Mouse (Mus musculus): ENCODE measurements at regions not wholly inside any gene's neighbourhood (a gene's known extent, or its start where the extent isn't known, plus 50 kb on each side); places are given as distances from the start of the nearest gene placed in this dataset.

- ATAC-seq, result 0 out of 2 replicates have a peak, but pooled peaks have one; percentile 40
- WGBS, result 42% methylated on average over 17 of the region's 17 CpGs
- Histone ChIP-seq H3K36me3 (ENCODE audit: control insufficient read depth, insufficient read depth) (no peaks in the 10 kb centered on the region), H3K4me1 (replicated peaks; ENCODE audit: control insufficient read depth, insufficient read depth, low read length) (peaks cover 10% of the 10 kb centered on the region; the same call in 1 of the 2 replicates), H3K27ac (ENCODE audit: low read length) (no peak overlapping the region), H3K27me3 (replicated peaks; ENCODE audit: control insufficient read depth, insufficient read depth, low read length) (no peaks in the 10 kb centered on the region), H3K4me2 (ENCODE audit: low read length) (no peak overlapping the region), H3K9me3 (ENCODE audit: control insufficient read depth, low read length) (no peaks in the 10 kb centered on the region), H3K4me3 (replicated peaks; ENCODE audit: low read length) (no peak overlapping the region), H3K9ac (replicated peaks; ENCODE audit: low read depth, low read length) (no peak overlapping the region)
Measured at GRCm38 (mm10) chr1:177561716-177562588, 119.8 kb downstream of the Zbtb18 start.

- H3K9me3 ChIP-seq (ENCODE audit: control insufficient read depth, low read length), result no peaks in the 10 kb centered on the region
- no peak overlapping the region for H3K27ac ChIP-seq (ENCODE audit: low read length)
- no peak overlapping the region for H3K4me3 ChIP-seq (replicated peaks; ENCODE audit: low read length)
- H3K9ac ChIP-seq (replicated peaks; ENCODE audit: low read depth, low read length), result no peak overlapping the region
- no peaks in the 10 kb centered on the region for H3K36me3 ChIP-seq (ENCODE audit: control insufficient read depth, insufficient read depth)
- no peaks in the 10 kb centered on the region for H3K27me3 ChIP-seq (replicated peaks; ENCODE audit: control insufficient read depth, insufficient read depth, low read length)
- H3K4me2 ChIP-seq (ENCODE audit: low read length), result no peak overlapping the region
- peaks cover 10% of the 10 kb centered on the region; the same call in 1 of the 2 replicates for H3K4me1 ChIP-seq (replicated peaks; ENCODE audit: control insufficient read depth, insufficient read depth, low read length)
- 45% methylated on average over 5 of the region's 5 CpGs for WGBS
- ATAC-seq, result no peak
Measured at GRCm38 (mm10) chr1:177562589-177562912, 120.4 kb downstream of the Zbtb18 start.

GRCm38 (mm10) chr1:177565678-177566077, 123.5 kb downstream of the Zbtb18 start:
- no peak for ATAC-seq
- H3K4me2 ChIP-seq (ENCODE audit: low read length), result no peak overlapping the region
- WGBS, result 89% methylated on average over 3 of the region's 3 CpGs
- no peak overlapping the region for H3K4me3 ChIP-seq (replicated peaks; ENCODE audit: low read length)
- no peak overlapping the region for H3K27ac ChIP-seq (ENCODE audit: low read length)
- peaks cover 10% of the 10 kb centered on the region; the same call in 1 of the 2 replicates for H3K4me1 ChIP-seq (replicated peaks; ENCODE audit: control insufficient read depth, insufficient read depth, low read length)
- H3K9me3 ChIP-seq (ENCODE audit: control insufficient read depth, low read length), result no peaks in the 10 kb centered on the region
- no peaks in the 10 kb centered on the region for H3K27me3 ChIP-seq (replicated peaks; ENCODE audit: control insufficient read depth, insufficient read depth, low read length)
- H3K9ac ChIP-seq (replicated peaks; ENCODE audit: low read depth, low read length), result no peak overlapping the region
- H3K36me3 ChIP-seq (ENCODE audit: control insufficient read depth, insufficient read depth), result no peaks in the 10 kb centered on the region

GRCm38 (mm10) chr1:177568056-177568816, 126.1 kb downstream of the Zbtb18 start:
- Histone ChIP-seq H3K9me3 (ENCODE audit: control insufficient read depth, low read length) (no peaks in the 10 kb centered on the region), H3K4me1 (replicated peaks; ENCODE audit: control insufficient read depth, insufficient read depth, low read length) (peaks cover 11% of the 10 kb centered on the region; the same call in 1 of the 2 replicates), H3K4me3 (replicated peaks; ENCODE audit: low read length) (no peak overlapping the region), H3K27me3 (replicated peaks; ENCODE audit: control insufficient read depth, insufficient read depth, low read length) (no peaks in the 10 kb centered on the region), H3K4me2 (ENCODE audit: low read length) (no peak overlapping the region), H3K27ac (ENCODE audit: low read length) (no peak overlapping the region), H3K9ac (replicated peaks; ENCODE audit: low read depth, low read length) (no peak overlapping the region), H3K36me3 (ENCODE audit: control insufficient read depth, insufficient read depth) (no peaks in the 10 kb centered on the region)
- WGBS, result 92% methylated on average over 9 of the region's 9 CpGs
- ATAC-seq, result no peak

GRCm38 (mm10) chr1:177569572-177569971, 127.4 kb downstream of the Zbtb18 start:
- WGBS, result 88% methylated on average over 6 of the region's 6 CpGs
- Histone ChIP-seq H3K9me3 (ENCODE audit: control insufficient read depth, low read length) (no peaks in the 10 kb centered on the region), H3K27me3 (replicated peaks; ENCODE audit: control insufficient read depth, insufficient read depth, low read length) (no peaks in the 10 kb centered on the region), H3K9ac (replicated peaks; ENCODE audit: low read depth, low read length) (no peak overlapping the region), H3K4me1 (replicated peaks; ENCODE audit: control insufficient read depth, insufficient read depth, low read length) (peaks cover 15% of the 10 kb centered on the region), H3K4me2 (ENCODE audit: low read length) (no peak overlapping the region), H3K27ac (ENCODE audit: low read length) (no peak overlapping the region), H3K36me3 (ENCODE audit: control insufficient read depth, insufficient read depth) (no peaks in the 10 kb centered on the region), H3K4me3 (replicated peaks; ENCODE audit: low read length) (no peak overlapping the region)
- no peak for ATAC-seq

- H3K4me2 ChIP-seq (ENCODE audit: low read length), result no peak overlapping the region; the same call in 1 of the 2 replicates
- no peak overlapping the region for H3K4me3 ChIP-seq (replicated peaks; ENCODE audit: low read length)
- WGBS, result 63% methylated on average over 17 of the region's 17 CpGs
- peaks cover 18% of the 10 kb centered on the region for H3K4me1 ChIP-seq (replicated peaks; ENCODE audit: control insufficient read depth, insufficient read depth, low read length)
- H3K27me3 ChIP-seq (replicated peaks; ENCODE audit: control insufficient read depth, insufficient read depth, low read length), result no peaks in the 10 kb centered on the region
- H3K36me3 ChIP-seq (ENCODE audit: control insufficient read depth, insufficient read depth), result no peaks in the 10 kb centered on the region
- peak; percentile 95 for ATAC-seq
- H3K27ac ChIP-seq (ENCODE audit: low read length), result peak overlapping the region; percentile 86
- H3K9me3 ChIP-seq (ENCODE audit: control insufficient read depth, low read length), result no peaks in the 10 kb centered on the region
- H3K9ac ChIP-seq (replicated peaks; ENCODE audit: low read depth, low read length), result no peak overlapping the region
Measured at GRCm38 (mm10) chr1:177573017-177573725, 131.0 kb downstream of the Zbtb18 start.

GRCm38 (mm10) chr1:177573781-177574180, 131.6 kb downstream of the Zbtb18 start:
- no peak overlapping the region for H3K9ac ChIP-seq (replicated peaks; ENCODE audit: low read depth, low read length)
- 72% methylated on average over 4 of the region's 4 CpGs for WGBS
- H3K27ac ChIP-seq (ENCODE audit: low read length), result peak overlapping the region; percentile 58
- H3K4me1 ChIP-seq (replicated peaks; ENCODE audit: control insufficient read depth, insufficient read depth, low read length), result peaks cover 18% of the 10 kb centered on the region
- ATAC-seq, result peak; percentile 34
- H3K36me3 ChIP-seq (ENCODE audit: control insufficient read depth, insufficient read depth), result no peaks in the 10 kb centered on the region
- no peak overlapping the region for H3K4me2 ChIP-seq (ENCODE audit: low read length)
- no peaks in the 10 kb centered on the region for H3K9me3 ChIP-seq (ENCODE audit: control insufficient read depth, low read length)
- H3K4me3 ChIP-seq (replicated peaks; ENCODE audit: low read length), result no peak overlapping the region
- H3K27me3 ChIP-seq (replicated peaks; ENCODE audit: control insufficient read depth, insufficient read depth, low read length), result no peaks in the 10 kb centered on the region

- peak overlapping the region; percentile 58 for H3K27ac ChIP-seq (ENCODE audit: low read length)
- WGBS, result 77% methylated on average over 7 of the region's 7 CpGs
Measured at GRCm38 (mm10) chr1:177574312-177574711, 132.2 kb downstream of the Zbtb18 start.

More at GRCm38 (mm10) chr1:177574312-177574711, 132.2 kb downstream of the Zbtb18 start:
- H3K27me3 ChIP-seq (replicated peaks; ENCODE audit: control insufficient read depth, insufficient read depth, low read length), result no peaks in the 10 kb centered on the region
- no peak for ATAC-seq
- H3K9me3 ChIP-seq (ENCODE audit: control insufficient read depth, low read length), result no peaks in the 10 kb centered on the region
- H3K4me2 ChIP-seq (ENCODE audit: low read length), result no peak overlapping the region
- no peak overlapping the region for H3K4me3 ChIP-seq (replicated peaks; ENCODE audit: low read length)
- H3K36me3 ChIP-seq (ENCODE audit: control insufficient read depth, insufficient read depth), result no peaks in the 10 kb centered on the region
- H3K4me1 ChIP-seq (replicated peaks; ENCODE audit: control insufficient read depth, insufficient read depth, low read length), result peaks cover 18% of the 10 kb centered on the region
- no peak overlapping the region for H3K9ac ChIP-seq (replicated peaks; ENCODE audit: low read depth, low read length)
